Mouse (Mus musculus) kidney, embryonic 14.5 days (tissue): ENCODE measurements around the gene Lifr. TPM values are rescaled to one million over a fixed set of nuclear protein-coding genes. Genes with fewer than 3 reads are reported as not detected.

Experiments used
- ATAC-seq: fragments of 200-750 bp; cut with Nextera tagmentation; 2 replicates; pipeline ENCODE4 v1.8.0; 2017; ENCODE audit warnings: moderate number of reproducible peaks, mild to moderate bottlenecking, moderate TSS enrichment, moderate library complexity; ENCODE audit not compliant: low FRiP score, low TSS enrichment
- H3K27ac ChIP-seq: fragments of 300-500 bp; sonication (generic); 2 replicates; pipeline ENCODE4 v1.5.1; 2014; ENCODE audit warnings: low read depth, mild to moderate bottlenecking, low read length, moderate library complexity, mixed read lengths
- H3K27me3 ChIP-seq: fragments of 300-500 bp; sonication (generic); 2 replicates; pipeline ENCODE4 v1.6.1; 2014; ENCODE audit warnings: mild to moderate bottlenecking, low read length; ENCODE audit not compliant: control insufficient read depth, insufficient read depth
- H3K36me3 ChIP-seq: fragments of 300-500 bp; sonication (generic); 2 replicates; pipeline ENCODE4 v1.6.1; 2014; ENCODE audit warnings: low read length, mixed read lengths; ENCODE audit not compliant: control insufficient read depth, insufficient read depth
- H3K4me1 ChIP-seq: fragments of 300-500 bp; sonication (generic); 2 replicates; pipeline ENCODE4 v1.6.1; 2014; ENCODE audit warnings: low read length, mixed read lengths; ENCODE audit not compliant: control insufficient read depth, insufficient read depth
- H3K4me2 ChIP-seq: fragments of 300-500 bp; sonication (generic); replicated peaks from 2 replicates; pipeline ENCODE4 v1.6.1; 2014; ENCODE audit warnings: low read depth, mild to moderate bottlenecking, low read length
- H3K4me3 ChIP-seq: fragments of 300-500 bp; sonication (generic); 2 replicates; pipeline ENCODE4 v1.5.1; 2014; ENCODE audit warnings: mild to moderate bottlenecking, low read length
- H3K9ac ChIP-seq: fragments of 300-500 bp; sonication (generic); 2 replicates; pipeline ENCODE4 v1.6.1; 2014; ENCODE audit warnings: low read depth, mild to moderate bottlenecking, low read length, moderate library complexity
- H3K9me3 ChIP-seq: fragments of 300-500 bp; sonication (generic); 2 replicates; pipeline ENCODE4 v1.6.1; 2016; ENCODE audit warnings: low read length; ENCODE audit not compliant: control insufficient read depth
- WGBS: fragments of 180-500 bp; shearing (Covaris S2); extraction: QIAGEN DNeasy Blood & Tissue Kit; methylation state at CpG from one replicate; pipeline ENCODE4 v1.1.7; 2014; 5-methylcytosine and 5-hydroxymethylcytosine counted together
- polyA plus RNA-seq: library from polyadenylated mRNA; unstranded; fragments of >200 nt; fragmentation: Nextera tagmentation; extraction: Ambion mirVana; gene quantifications from 2 replicates; pipeline ENCODE4 v1.2.1, GENCODE M21; 2014

The Lifr gene
- polyA plus RNA-seq, 1 experiment from 2014 or later, result 33.5 TPM

DNA sequence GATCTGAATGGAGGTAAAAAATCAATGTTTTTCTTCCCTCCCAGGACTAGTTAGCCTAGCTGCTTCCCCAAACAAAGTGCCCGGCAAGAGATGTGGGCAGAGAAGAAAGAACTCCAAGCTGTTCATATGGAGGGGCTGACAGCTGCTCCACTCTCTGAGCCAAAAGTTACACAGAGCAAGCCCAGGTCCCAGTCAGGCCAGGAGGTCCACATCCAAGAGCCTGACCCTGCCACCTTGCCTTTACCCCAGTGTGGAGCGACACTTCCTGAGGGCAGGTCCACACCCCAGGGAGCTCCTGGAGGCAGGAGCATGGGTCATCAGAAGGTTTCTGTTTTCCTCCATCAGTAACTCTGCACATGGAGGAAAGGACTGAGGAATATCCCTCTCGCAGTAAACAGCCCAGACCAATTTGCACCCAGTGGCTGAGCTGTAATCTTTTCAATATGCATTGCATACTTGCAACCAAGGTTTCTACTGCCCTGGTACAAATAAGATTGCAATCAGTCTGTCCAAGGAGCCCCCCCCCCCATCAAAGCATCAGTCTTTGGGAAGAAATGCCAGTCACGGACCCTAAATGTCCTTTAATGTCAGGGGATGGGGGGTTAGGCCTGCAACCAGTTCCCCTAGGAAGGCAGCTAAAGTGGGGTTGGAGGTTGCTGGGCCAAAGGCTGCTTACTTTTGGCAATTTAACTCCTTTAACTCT, 28.3 kb upstream of the Lifr start:
- Histone ChIP-seq H3K27me3 (no peaks in the 10 kb centered on the region), H3K4me1 (no peaks in the 10 kb centered on the region; the same call in 1 of the 2 replicates), H3K9ac (no peak overlapping the region), H3K4me3 (no peak overlapping the region), H3K27ac (no peak overlapping the region), H3K36me3 (no peaks in the 10 kb centered on the region), H3K4me2 (no peak overlapping the region), H3K9me3 (no peaks in the 10 kb centered on the region)
- ATAC-seq, result no peak
- 40% methylated on average over 4 of the region's 4 CpGs for WGBS

DNA sequence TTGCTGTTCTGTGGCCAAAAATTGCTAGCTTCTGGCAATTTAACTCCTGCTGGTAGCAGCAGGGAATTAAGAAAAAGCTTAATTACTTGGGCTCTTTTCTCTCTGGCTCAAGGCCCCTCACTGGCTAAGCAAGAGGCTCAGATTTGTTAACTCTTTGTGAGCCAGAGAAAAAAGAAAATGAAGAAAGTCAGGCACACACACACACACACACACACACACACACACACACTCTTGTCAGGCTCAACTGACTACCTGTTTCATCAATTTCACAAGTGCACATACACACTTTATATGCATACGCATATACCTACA, 27.8 kb upstream of the Lifr start:
- Histone ChIP-seq H3K9ac (no peak overlapping the region), H3K36me3 (no peaks in the 10 kb centered on the region), H3K9me3 (no peaks in the 10 kb centered on the region), H3K4me1 (no peaks in the 10 kb centered on the region; the same call in 1 of the 2 replicates), H3K4me2 (no peak overlapping the region), H3K27me3 (no peaks in the 10 kb centered on the region), H3K4me3 (no peak overlapping the region), H3K27ac (no peak overlapping the region)
- WGBS, result 98% methylated on average over 1 of the region's 1 CpGs
- ATAC-seq, result no peak

DNA sequence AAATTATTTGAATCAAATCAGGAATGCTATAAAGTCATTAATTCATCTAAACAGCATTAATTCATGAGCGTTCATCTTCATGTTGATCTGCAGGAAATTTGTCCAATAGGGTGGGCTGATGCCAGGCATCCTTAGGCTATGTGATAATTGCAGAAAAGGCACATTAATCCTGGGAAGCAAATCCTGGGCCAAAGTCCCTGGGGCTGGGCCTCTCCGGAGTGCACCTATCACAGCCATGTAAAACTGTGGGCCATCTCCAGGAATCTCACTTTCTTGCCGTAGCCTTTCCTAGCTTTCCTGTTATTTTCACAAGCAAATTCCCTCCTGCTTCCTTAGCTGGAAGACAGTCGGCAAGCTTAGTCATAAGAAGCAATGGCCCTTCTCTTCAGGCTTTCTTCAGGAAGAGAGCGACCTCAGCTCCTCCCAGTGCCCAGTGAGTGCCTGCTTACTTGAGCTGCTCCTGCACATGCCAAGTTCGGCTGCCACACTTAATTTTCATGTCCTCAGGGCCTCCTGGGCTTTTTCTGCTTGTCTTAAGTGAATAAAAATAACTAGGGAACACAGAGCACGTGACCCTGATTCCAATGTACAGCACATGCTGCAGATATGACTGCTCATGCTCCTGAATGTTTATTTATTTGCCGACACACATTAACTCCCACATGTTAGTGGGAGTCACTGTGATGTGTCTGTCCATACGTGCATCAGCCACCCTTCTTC, 26.7 kb upstream of the Lifr start:
- no peaks in the 10 kb centered on the region; the same call in 1 of the 2 replicates for H3K4me1 ChIP-seq
- no peak for ATAC-seq

DNA sequence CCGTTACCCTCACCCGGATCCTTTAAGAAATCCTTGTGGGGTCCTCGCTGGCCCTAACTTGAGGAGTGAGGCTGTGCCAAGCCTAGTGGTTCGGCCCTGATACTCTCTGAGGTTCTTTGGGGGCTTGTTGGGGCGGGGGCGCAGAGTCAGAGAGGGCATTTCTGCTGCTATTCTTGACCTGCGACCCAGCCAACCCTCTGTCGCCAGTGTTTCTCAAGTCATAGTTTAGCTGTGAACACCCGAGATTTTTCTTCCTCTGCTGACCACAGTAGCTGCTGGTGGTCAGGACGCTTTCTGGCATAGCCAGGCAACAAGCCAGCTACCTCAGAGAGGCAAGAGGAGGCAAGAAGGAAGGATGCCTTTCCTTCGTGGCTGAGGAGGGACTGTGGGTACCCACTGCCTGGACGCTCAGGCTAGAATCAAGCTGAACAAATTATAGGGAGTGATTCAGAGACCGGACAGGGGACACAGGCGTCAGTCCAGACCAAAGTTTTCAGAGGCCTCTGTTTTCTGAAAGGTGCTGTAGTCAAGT, 25.4 kb upstream of the Lifr start:
- Histone ChIP-seq H3K4me2 (no peak overlapping the region), H3K9ac (no peak overlapping the region), H3K9me3 (no peaks in the 10 kb centered on the region), H3K36me3 (no peaks in the 10 kb centered on the region), H3K27me3 (no peaks in the 10 kb centered on the region), H3K4me1 (peaks cover under 1% of the 10 kb centered on the region; the same call in 1 of the 2 replicates), H3K4me3 (no peak overlapping the region), H3K27ac (no peak overlapping the region)
- 87% methylated on average over 14 of the region's 14 CpGs for WGBS
- no peak for ATAC-seq

More for the DNA sequence above, 26.7 kb upstream of the Lifr start:
- Histone ChIP-seq H3K4me2 (no peak overlapping the region), H3K9ac (no peak overlapping the region), H3K4me3 (no peak overlapping the region), H3K9me3 (no peaks in the 10 kb centered on the region), H3K27ac (no peak overlapping the region), H3K27me3 (no peaks in the 10 kb centered on the region), H3K36me3 (no peaks in the 10 kb centered on the region)
- 68% methylated on average over 9 of the region's 9 CpGs for WGBS

DNA sequence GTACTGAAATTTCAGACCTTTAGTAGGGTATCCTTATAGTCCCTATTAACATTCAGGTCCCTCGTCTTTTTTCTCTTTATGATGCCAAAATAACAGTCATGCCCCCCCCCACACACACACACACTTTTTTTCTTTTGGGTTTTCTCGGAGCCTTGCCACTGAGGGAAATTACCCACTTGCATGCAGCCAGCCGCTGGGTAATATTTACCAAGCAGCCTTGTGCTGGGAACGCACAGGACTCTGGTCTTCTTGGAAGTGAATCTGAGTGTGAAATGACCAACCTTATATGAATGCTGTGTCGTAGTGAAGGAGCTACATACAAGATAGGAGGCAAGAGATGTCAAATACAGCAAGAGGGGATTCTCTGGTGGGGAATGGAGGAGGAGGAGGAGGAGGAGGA, 24.8 kb upstream of the Lifr start:
- Histone ChIP-seq H3K9me3 (no peaks in the 10 kb centered on the region), H3K4me2 (no peak overlapping the region), H3K27ac (no peak overlapping the region), H3K27me3 (no peaks in the 10 kb centered on the region), H3K4me3 (no peak overlapping the region), H3K4me1 (peaks cover 3% of the 10 kb centered on the region; the same call in 1 of the 2 replicates), H3K9ac (no peak overlapping the region), H3K36me3 (no peaks in the 10 kb centered on the region)
- 82% methylated on average over 5 of the region's 5 CpGs for WGBS
- no peak for ATAC-seq

DNA sequence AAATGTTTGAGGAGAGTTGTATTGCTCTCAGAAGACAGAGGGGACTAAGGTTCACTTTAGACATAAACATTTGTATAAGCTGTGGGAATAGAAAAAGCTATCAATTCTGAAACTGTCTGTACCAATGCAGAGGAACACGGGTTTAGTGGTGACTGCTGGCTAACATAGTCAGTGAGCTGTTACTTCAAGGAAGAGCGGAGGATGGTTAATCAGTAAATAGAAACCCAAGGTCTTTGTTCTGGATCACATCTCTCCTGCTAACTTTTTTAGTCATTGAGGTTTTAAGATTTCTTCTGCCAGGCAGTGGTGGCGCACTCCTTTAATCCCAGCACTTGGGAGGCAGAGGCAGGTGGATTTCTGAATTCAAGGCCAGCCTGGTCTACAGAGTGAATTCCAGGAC, 23.7 kb upstream of the Lifr start:
- H3K9me3 ChIP-seq, result no peaks in the 10 kb centered on the region
- no peak overlapping the region for H3K4me2 ChIP-seq
- WGBS, result 73% methylated on average over 3 of the region's 3 CpGs
- H3K4me1 ChIP-seq, result peaks cover 3% of the 10 kb centered on the region; the same call in 1 of the 2 replicates
- H3K36me3 ChIP-seq, result no peaks in the 10 kb centered on the region
- ATAC-seq, result no peak
- no peak overlapping the region for H3K27ac ChIP-seq
- H3K27me3 ChIP-seq, result no peaks in the 10 kb centered on the region
- no peak overlapping the region for H3K4me3 ChIP-seq
- no peak overlapping the region for H3K9ac ChIP-seq

DNA sequence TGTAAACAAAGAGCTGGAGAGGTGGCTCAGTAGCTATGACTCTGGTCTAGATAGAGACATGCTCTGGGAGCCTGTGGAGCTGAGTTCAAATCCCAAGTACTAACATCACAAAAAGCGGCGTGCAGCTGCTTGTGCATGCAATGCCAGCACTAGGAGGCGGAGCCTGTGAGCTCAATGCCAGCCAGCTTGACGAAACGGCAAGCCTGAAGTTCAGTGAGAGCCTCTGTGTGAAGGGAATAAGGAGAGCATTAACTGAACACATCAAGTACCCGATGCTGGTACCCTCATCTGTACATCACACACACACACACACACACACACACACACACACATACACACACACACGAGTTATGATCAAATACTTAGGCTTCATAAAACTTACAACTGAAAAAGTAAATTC, 21.0 kb upstream of the Lifr start:
- Histone ChIP-seq H3K9ac (no peak overlapping the region), H3K4me1 (0 out of 2 replicates have a peak, but pooled peaks cover 3% of the 10 kb centered on the region), H3K27ac (no peak overlapping the region), H3K4me3 (no peak overlapping the region), H3K27me3 (no peaks in the 10 kb centered on the region), H3K9me3 (no peaks in the 10 kb centered on the region), H3K36me3 (no peaks in the 10 kb centered on the region), H3K4me2 (no peak overlapping the region)
- ATAC-seq, result no peak
- WGBS, result 71% methylated on average over 7 of the region's 7 CpGs

DNA sequence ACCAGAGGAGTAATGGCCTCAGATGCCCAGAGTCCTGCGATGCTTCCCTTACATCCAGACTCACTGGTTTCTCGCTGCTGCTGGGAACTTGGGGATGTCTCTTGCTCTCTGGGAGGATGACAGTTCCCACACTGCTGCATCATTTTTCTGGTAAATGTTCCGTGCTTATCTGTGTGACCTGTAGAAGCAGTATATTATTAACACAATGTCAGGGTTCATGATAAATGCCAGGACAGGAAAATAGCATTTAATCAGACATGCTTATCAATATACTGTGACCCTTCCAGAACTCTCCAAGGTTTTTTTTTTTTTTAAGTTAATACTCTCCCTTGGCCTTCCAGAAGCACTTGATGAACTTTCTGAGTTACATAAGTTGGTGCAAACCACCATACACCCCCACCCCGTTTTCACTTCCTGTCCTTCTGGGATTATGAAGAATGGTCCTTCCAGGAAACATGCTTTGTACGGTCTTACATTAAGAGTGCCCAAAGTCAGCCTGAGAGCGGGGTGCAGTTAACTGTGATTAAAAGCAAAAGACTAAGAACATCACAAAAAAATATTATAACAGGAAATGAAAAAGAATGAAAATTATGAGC, 20.1 kb upstream of the Lifr start:
- Histone ChIP-seq H3K9me3 (no peaks in the 10 kb centered on the region), H3K36me3 (no peaks in the 10 kb centered on the region), H3K9ac (no peak overlapping the region), H3K4me2 (no peak overlapping the region), H3K4me3 (no peak overlapping the region), H3K4me1 (0 out of 2 replicates have a peak, but pooled peaks cover 3% of the 10 kb centered on the region), H3K27ac (no peak overlapping the region), H3K27me3 (no peaks in the 10 kb centered on the region)
- WGBS, result 50% methylated on average over 6 of the region's 6 CpGs
- ATAC-seq, result no peak

DNA sequence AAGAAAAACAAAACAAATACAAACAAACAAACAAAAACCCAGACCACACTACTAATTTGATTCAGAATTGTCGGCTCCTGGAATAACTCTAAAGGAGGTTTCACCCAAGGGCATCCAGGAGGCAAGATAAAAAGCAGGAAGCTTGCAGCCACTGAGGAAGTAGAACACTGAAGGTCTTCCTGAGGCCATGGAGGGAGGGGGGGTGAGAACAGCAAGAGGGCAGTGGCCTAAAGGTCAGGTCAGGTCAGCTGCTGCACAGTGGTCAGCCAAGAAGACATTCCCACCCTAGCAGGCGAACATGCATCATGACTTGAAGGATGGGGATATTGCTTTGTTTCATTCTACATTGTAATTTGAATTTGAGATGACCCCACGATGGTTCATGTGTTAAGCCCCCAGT, 17.1 kb upstream of the Lifr start:
- no peak for ATAC-seq
- H3K27me3 ChIP-seq, result no peaks in the 10 kb centered on the region
- H3K9me3 ChIP-seq, result no peaks in the 10 kb centered on the region
- no peak overlapping the region for H3K9ac ChIP-seq
- peaks cover 7% of the 10 kb centered on the region; the same call in 1 of the 2 replicates for H3K4me1 ChIP-seq
- no peak overlapping the region for H3K4me2 ChIP-seq
- no peaks in the 10 kb centered on the region for H3K36me3 ChIP-seq
- WGBS, result 67% methylated on average over 3 of the region's 3 CpGs
- no peak overlapping the region for H3K4me3 ChIP-seq
- no peak overlapping the region for H3K27ac ChIP-seq
